Mouse (Mus musculus) forebrain, postnatal 0 days (tissue): ENCODE data around the gene Rnft1. TPM values are rescaled to one million over a fixed set of nuclear protein-coding genes. Genes with fewer than 3 reads are reported as not detected.
"Not testable (repeated sequence)": the region's sequence is repeated elsewhere in the genome, so short reads cannot be mapped to it uniquely, and the experiment has no call there.

Experiments used
- ATAC-seq: fragments of 200-750 bp; cut with Nextera tagmentation; 2 replicates; pipeline ENCODE4 v1.8.0; 2017; ENCODE audit warnings: mild to moderate bottlenecking, moderate library complexity
- DNase-seq: peaks from one replicate; pipeline ENCODE4 v3.0.0-alpha.2; 2015
- H3K27ac ChIP-seq: fragments of 300-500 bp; sonication (generic); 2 replicates; pipeline ENCODE4 v1.5.1; 2014; ENCODE audit warnings: low read depth, mild to moderate bottlenecking, antibody characterized with exemption, low read length, moderate library complexity, mixed read lengths
- H3K27me3 ChIP-seq: fragments of 300-500 bp; sonication (generic); 2 replicates; pipeline ENCODE4 v1.6.1; 2014; ENCODE audit warnings: mild to moderate bottlenecking, low read length, mixed read lengths; ENCODE audit not compliant: insufficient read depth
- H3K36me3 ChIP-seq: fragments of 300-500 bp; sonication (generic); 2 replicates; pipeline ENCODE4 v1.6.1; 2014; ENCODE audit warnings: mild to moderate bottlenecking, moderate library complexity; ENCODE audit not compliant: insufficient read depth
- H3K4me1 ChIP-seq: fragments of 300-500 bp; sonication (generic); 2 replicates; pipeline ENCODE4 v1.6.1; 2014; ENCODE audit warnings: antibody characterized with exemption; ENCODE audit not compliant: insufficient read depth
- H3K4me2 ChIP-seq: fragments of 300-500 bp; sonication (generic); 2 replicates; pipeline ENCODE4 v1.6.1; 2014; ENCODE audit warnings: low read depth, mild to moderate bottlenecking, moderate library complexity
- H3K4me3 ChIP-seq: fragments of 300-500 bp; sonication (generic); 2 replicates; pipeline ENCODE4 v1.5.1; 2014; ENCODE audit warnings: low read depth, low read length, mixed read lengths
- H3K9ac ChIP-seq: fragments of 300-500 bp; sonication (generic); 2 replicates; pipeline ENCODE4 v1.6.1; 2014; ENCODE audit warnings: mild to moderate bottlenecking
- H3K9me3 ChIP-seq: fragments of 300-500 bp; sonication (generic); 2 replicates; pipeline ENCODE4 v1.6.1; 2016; ENCODE audit warnings: low read length
- CTCF ChIP-seq: sonication (generic); IDR thresholded peaks from 2 replicates; pipeline ENCODE4 v1.5.1; 2016; ENCODE audit warnings: antibody characterized with exemption, control low read depth, low read depth
- WGBS: fragments of 180-500 bp; shearing (Covaris S2); extraction: QIAGEN DNeasy Blood & Tissue Kit; methylation state at CpG from one replicate; pipeline ENCODE4 v1.1.7; 2014; 5-methylcytosine and 5-hydroxymethylcytosine counted together
- polyA plus RNA-seq: library from polyadenylated mRNA; unstranded; fragments of >200 nt; fragmentation: Nextera tagmentation; extraction: Ambion mirVana; gene quantifications from 2 replicates; pipeline ENCODE4 v1.2.1, GENCODE M21; 2015
- total RNA-seq: library from RNA; depleted of rRNA; stranded (reverse); fragments of >200 nt; gene quantifications from 2 replicates; pipeline ENCODE4 v1.2.3, GENCODE M21; 2014

The Rnft1 gene
- total and polyA plus RNA-seq, 2 experiments from 2014 or later: 10.2 to 15.0 TPM

DNA sequence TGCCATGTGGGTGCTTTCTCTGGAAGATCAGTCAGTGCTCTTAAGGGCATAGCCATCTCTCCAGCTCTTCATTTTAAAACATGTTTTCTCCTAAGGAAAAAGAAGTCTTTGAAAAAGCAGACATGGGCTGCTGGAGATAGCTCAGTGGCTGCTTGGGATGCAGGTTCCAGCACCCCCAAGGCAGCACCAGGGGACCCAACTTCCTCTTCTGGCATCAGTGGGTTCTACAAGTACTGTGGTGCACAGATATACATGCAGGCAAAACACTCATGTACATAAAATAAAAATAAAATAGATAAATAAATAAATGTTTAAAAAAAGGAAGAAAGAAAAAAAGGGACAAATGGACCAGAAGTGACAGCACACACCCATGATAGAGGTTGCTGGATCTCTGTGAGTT, 21.9 kb upstream of the Rnft1 start:
- H3K9me3 ChIP-seq: no peaks in the 10 kb centered on the region
- ATAC-seq (no peak), DNase-seq (no peak)
- H3K27ac ChIP-seq: no peak overlapping the region
- H3K4me1 ChIP-seq: no peaks in the 10 kb centered on the region
- H3K27me3 ChIP-seq: no peaks in the 10 kb centered on the region
- H3K4me2 ChIP-seq: no peak overlapping the region
- H3K9ac ChIP-seq: no peak overlapping the region
- no peak for TF ChIP-seq CTCF
- no peaks in the 10 kb centered on the region for H3K36me3 ChIP-seq
- no peak overlapping the region for H3K4me3 ChIP-seq

DNA sequence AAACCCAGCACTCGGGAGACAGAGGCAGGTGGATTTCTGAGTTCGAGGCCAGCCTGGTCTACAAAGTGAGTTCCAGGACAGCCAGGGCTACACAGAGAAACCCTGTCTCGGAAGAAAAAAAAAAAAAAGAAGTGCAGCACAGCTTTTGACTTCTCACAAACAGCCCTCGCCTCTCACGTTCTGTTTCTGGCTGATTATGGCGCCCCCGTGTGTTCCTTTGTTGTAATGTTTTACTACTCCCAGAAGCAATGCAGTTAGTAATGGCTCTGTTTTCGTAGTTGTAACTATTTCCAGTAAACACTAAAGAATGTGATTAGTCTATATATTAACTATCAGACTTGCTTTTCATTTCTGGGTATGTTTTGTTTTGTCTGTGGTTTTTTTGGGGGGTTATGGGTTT, 20.2 kb upstream of the Rnft1 start:
- not testable (repeated sequence) for H3K4me2 ChIP-seq, H3K27ac ChIP-seq, H3K4me1 ChIP-seq, H3K9ac ChIP-seq, H3K4me3 ChIP-seq, H3K9me3 ChIP-seq, H3K36me3 ChIP-seq, H3K27me3 ChIP-seq
- 21% methylated on average over 8 of the region's 8 CpGs for WGBS
- ATAC-seq (peak; percentile 60), DNase-seq (peak; percentile 88)
- peak; percentile 81 for TF ChIP-seq CTCF

DNA sequence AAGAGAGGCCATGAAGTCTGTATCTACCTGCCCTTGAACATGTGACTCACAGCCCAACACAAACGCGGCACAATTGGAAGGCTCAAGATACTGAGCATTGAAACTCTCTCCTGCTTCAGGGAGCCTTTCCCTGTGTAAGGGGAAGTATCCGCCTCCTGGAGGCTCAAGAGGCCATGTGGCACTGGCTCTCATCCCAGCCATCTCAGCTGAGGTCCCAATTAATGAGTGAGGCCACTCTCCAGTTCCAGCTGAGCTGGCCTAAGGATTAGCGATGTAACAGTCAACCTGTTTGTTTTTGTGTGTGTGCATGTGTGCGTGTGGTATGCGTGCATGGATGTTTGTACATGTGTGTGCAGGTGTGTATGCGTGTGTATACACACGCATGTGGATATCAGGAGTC, 16.1 kb upstream of the Rnft1 start:
- Histone ChIP-seq H3K9me3 (no peaks in the 10 kb centered on the region), H3K4me2 (no peak overlapping the region), H3K27ac (no peak overlapping the region), H3K27me3 (no peaks in the 10 kb centered on the region), H3K4me3 (no peak overlapping the region), H3K9ac (no peak overlapping the region), H3K36me3 (no peaks in the 10 kb centered on the region), H3K4me1 (0 out of 2 replicates have a peak, but pooled peaks cover 8% of the 10 kb centered on the region)
- 63% methylated on average over 8 of the region's 8 CpGs for WGBS
- peak; percentile 31 for DNase-seq
- TF ChIP-seq CTCF: no peak
- ATAC-seq: no peak

DNA sequence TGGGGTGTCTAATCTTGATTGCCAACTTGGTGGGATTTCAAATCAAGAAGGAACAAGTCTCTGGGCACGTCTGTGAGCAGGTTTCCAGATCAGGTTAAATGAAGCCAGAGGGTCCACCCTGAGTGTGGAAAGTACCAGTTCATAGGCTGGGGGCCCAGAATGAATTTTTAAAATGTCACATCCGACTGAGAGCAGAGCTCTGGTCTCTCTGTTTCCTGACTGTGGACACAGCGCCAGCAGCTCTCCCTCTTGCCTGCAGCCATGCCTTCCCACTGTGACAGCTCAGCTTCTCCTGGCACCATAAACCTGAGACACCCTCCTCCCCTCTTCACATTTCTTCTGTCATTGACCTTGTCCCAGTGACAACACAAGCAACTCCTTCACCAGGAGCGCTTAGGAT, 15.5 kb upstream of the Rnft1 start:
- DNase-seq (no peak), ATAC-seq (no peak)
- no peak overlapping the region for H3K27ac ChIP-seq

DNA sequence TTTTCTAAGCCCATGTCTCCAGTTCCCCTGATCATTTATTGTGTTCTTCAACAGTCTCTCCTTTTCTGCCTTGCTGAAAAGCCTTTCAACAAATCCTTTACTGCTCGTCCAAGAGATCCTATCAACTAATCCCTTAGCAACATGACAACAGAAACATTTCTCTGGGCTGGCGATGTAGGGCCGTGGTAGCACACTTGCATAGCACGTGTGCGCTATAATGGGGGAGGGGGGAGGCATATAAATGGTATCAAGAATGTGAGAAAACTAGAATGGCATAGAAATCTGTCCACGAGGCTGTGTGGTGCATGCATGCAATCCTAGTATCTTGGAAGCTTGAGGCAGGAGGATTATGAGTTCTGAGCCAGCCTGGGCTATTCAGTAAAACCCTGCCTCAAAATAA, 12.7 kb upstream of the Rnft1 start:
- Histone ChIP-seq H3K9ac (no peak overlapping the region), H3K36me3 (no peaks in the 10 kb centered on the region), H3K27me3 (no peaks in the 10 kb centered on the region), H3K4me3 (no peak overlapping the region), H3K9me3 (no peaks in the 10 kb centered on the region), H3K4me1 (0 out of 2 replicates have a peak, but pooled peaks cover 8% of the 10 kb centered on the region), H3K27ac (no peak overlapping the region), H3K4me2 (no peak overlapping the region)
- no peak for TF ChIP-seq CTCF
- peak; percentile 76 for ATAC-seq
- peak; percentile 31 for DNase-seq
- 13% methylated on average over 6 of the region's 6 CpGs for WGBS

More for the DNA sequence above, 15.5 kb upstream of the Rnft1 start:
- WGBS: 59% methylated on average over 4 of the region's 4 CpGs
- TF ChIP-seq CTCF: no peak
- Histone ChIP-seq H3K9ac (no peak overlapping the region), H3K36me3 (no peaks in the 10 kb centered on the region), H3K4me3 (no peak overlapping the region), H3K27me3 (no peaks in the 10 kb centered on the region), H3K4me2 (no peak overlapping the region), H3K4me1 (0 out of 2 replicates have a peak, but pooled peaks cover 8% of the 10 kb centered on the region), H3K9me3 (no peaks in the 10 kb centered on the region)

DNA sequence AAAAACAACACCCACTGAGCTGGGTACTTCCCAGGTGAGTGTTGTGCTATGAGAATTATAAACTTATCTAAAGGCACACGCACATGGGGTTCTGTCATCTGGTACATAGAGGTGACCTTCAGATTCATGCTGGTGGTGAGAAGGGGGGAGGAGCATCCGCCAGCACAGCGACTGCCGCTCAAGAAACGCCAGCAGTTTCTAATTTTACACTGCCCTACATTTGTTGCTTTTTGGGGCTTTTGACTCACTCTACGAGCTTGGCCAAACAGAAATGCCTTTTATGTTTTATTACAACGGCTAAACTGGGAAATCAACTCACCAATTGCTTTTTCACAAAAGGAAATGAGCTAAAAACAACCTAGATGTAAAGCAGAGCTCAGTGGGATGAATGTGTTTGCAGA, 11.7 kb upstream of the Rnft1 start:
- H3K27me3 ChIP-seq: no peaks in the 10 kb centered on the region
- 0 out of 2 replicates have a peak, but pooled peaks cover 8% of the 10 kb centered on the region for H3K4me1 ChIP-seq
- WGBS: 11% methylated on average over 7 of the region's 7 CpGs
- ATAC-seq (peak; percentile 55; the same call in 1 of the 2 replicates), DNase-seq (peak; percentile 41)
- H3K9me3 ChIP-seq: no peaks in the 10 kb centered on the region
- H3K36me3 ChIP-seq: no peaks in the 10 kb centered on the region
- H3K4me2 ChIP-seq: peak overlapping the region; percentile 11
- H3K27ac ChIP-seq: peak overlapping the region; percentile 30
- 0 out of 2 replicates have a peak overlapping the region, but pooled peaks have one; percentile 0 for H3K9ac ChIP-seq
- no peak for TF ChIP-seq CTCF
- H3K4me3 ChIP-seq: no peak overlapping the region

DNA sequence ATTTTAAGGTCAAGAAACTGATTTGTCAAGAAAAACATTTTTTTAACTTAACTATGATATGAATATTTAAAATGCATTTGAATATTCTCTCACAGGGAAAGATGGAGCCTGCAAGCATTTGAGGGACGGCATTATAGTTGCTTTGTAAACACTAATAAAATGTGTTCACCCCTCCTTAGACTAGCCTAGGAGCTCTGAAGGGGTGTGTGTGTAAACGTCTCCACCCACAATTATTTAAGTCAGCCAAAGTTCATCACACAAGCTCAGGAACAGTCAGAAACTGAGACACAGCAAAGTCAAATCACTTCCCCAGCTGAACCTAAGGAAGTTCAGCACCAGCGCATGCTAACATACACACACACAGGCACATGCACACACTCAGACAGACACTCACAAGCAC, 10.9 kb upstream of the Rnft1 start:
- 46% methylated on average over 3 of the region's 3 CpGs for WGBS
- Histone ChIP-seq H3K4me3 (no peak overlapping the region), H3K4me2 (peak overlapping the region; percentile 11; the same call in 1 of the 2 replicates), H3K9me3 (no peaks in the 10 kb centered on the region), H3K4me1 (0 out of 2 replicates have a peak, but pooled peaks cover 8% of the 10 kb centered on the region), H3K27me3 (no peaks in the 10 kb centered on the region), H3K9ac (no peak overlapping the region), H3K27ac (peak overlapping the region; percentile 30; the same call in 1 of the 2 replicates), H3K36me3 (no peaks in the 10 kb centered on the region)
- TF ChIP-seq CTCF: no peak
- DNase-seq (no peak), ATAC-seq (no peak)
